Mouse (Mus musculus): Measurements from ENCODE around the gene Abhd17c. TPM values are rescaled to one million over a fixed set of nuclear protein-coding genes. Genes with fewer than 3 reads are reported as not detected.
A peak's percentile ranks its signal among the peaks of the same experiment; 100 is the strongest.

The Abhd17c gene
- polyA plus RNA-seq, 1 experiment from 2014 or later: 12.3 TPM

GRCm38 (mm10) chr7:84168355-84168754 lies 16.7 kb upstream of the Abhd17c start:
- no peaks in the 10 kb centered on the region for H3K4me1 ChIP-seq
- H3K36me3 ChIP-seq (replicated peaks): no peaks in the 10 kb centered on the region
- no peak overlapping the region for H3K4me3 ChIP-seq
- DNase-seq (ENCODE audit: extremely low spot score, low spot score): no peak
- no peaks in the 10 kb centered on the region for H3K9me3 ChIP-seq
- WGBS: 83% methylated on average over 2 of the region's 2 CpGs
- no peak overlapping the region for H3K27ac ChIP-seq
- H3K27me3 ChIP-seq (ENCODE audit: poor library complexity, severe bottlenecking): no peaks in the 10 kb centered on the region

- Histone ChIP-seq H3K4me3 (no peak overlapping the region), H3K9me3 (no peaks in the 10 kb centered on the region), H3K36me3 (replicated peaks) (no peaks in the 10 kb centered on the region), H3K27ac (no peak overlapping the region), H3K4me1 (no peaks in the 10 kb centered on the region), H3K27me3 (ENCODE audit: poor library complexity, severe bottlenecking) (no peaks in the 10 kb centered on the region)
- no peak for DNase-seq (ENCODE audit: extremely low spot score, low spot score)
- WGBS: 84% methylated on average over 4 of the region's 4 CpGs
Observed at GRCm38 (mm10) chr7:84166721-84167419, 15.2 kb upstream of the Abhd17c start.

GRCm38 (mm10) chr7:84166007-84166406 lies 14.3 kb upstream of the Abhd17c start:
- DNase-seq (ENCODE audit: extremely low spot score, low spot score): no peak
- no peaks in the 10 kb centered on the region for H3K36me3 ChIP-seq (replicated peaks)
- no peaks in the 10 kb centered on the region for H3K27me3 ChIP-seq (ENCODE audit: poor library complexity, severe bottlenecking)
- WGBS: 89% methylated on average over 1 of the region's 1 CpGs
- no peaks in the 10 kb centered on the region for H3K9me3 ChIP-seq
- no peak overlapping the region for H3K4me3 ChIP-seq
- no peak overlapping the region for H3K27ac ChIP-seq
- H3K4me1 ChIP-seq: no peaks in the 10 kb centered on the region

GRCm38 (mm10) chr7:84165288-84165687 lies 13.6 kb upstream of the Abhd17c start:
- no peaks in the 10 kb centered on the region for H3K36me3 ChIP-seq (replicated peaks)
- 80% methylated on average over 3 of the region's 3 CpGs for WGBS
- H3K4me1 ChIP-seq: no peaks in the 10 kb centered on the region

GRCm38 (mm10) chr7:84164880-84165279 lies 13.2 kb upstream of the Abhd17c start:
- no peak for DNase-seq (ENCODE audit: extremely low spot score, low spot score)
- H3K36me3 ChIP-seq (replicated peaks): no peaks in the 10 kb centered on the region
- H3K27ac ChIP-seq: no peak overlapping the region
- H3K27me3 ChIP-seq (ENCODE audit: poor library complexity, severe bottlenecking): no peaks in the 10 kb centered on the region
- no peaks in the 10 kb centered on the region for H3K9me3 ChIP-seq
- no peak overlapping the region for H3K4me3 ChIP-seq
- 94% methylated on average over 4 of the region's 4 CpGs for WGBS
- no peaks in the 10 kb centered on the region for H3K4me1 ChIP-seq

More at GRCm38 (mm10) chr7:84165288-84165687, 13.6 kb upstream of the Abhd17c start:
- DNase-seq (ENCODE audit: extremely low spot score, low spot score): no peak
- Histone ChIP-seq H3K27me3 (ENCODE audit: poor library complexity, severe bottlenecking) (no peaks in the 10 kb centered on the region), H3K4me3 (no peak overlapping the region), H3K27ac (no peak overlapping the region), H3K9me3 (no peaks in the 10 kb centered on the region)

- H3K27me3 ChIP-seq (ENCODE audit: poor library complexity, severe bottlenecking): no peaks in the 10 kb centered on the region
- no peaks in the 10 kb centered on the region for H3K4me1 ChIP-seq
- H3K27ac ChIP-seq: no peak overlapping the region
- DNase-seq (ENCODE audit: extremely low spot score, low spot score): no peak
- H3K9me3 ChIP-seq: no peaks in the 10 kb centered on the region
- H3K4me3 ChIP-seq: no peak overlapping the region
- no peaks in the 10 kb centered on the region for H3K36me3 ChIP-seq (replicated peaks)
- WGBS: 81% methylated on average over 2 of the region's 2 CpGs
Observed at GRCm38 (mm10) chr7:84164419-84164818, 12.7 kb upstream of the Abhd17c start.

GRCm38 (mm10) chr7:84163585-84163984 lies 11.9 kb upstream of the Abhd17c start:
- no peak for DNase-seq (ENCODE audit: extremely low spot score, low spot score)
- Histone ChIP-seq H3K4me1 (no peaks in the 10 kb centered on the region), H3K27ac (no peak overlapping the region), H3K4me3 (no peak overlapping the region), H3K36me3 (replicated peaks) (no peaks in the 10 kb centered on the region), H3K27me3 (ENCODE audit: poor library complexity, severe bottlenecking) (no peaks in the 10 kb centered on the region), H3K9me3 (no peaks in the 10 kb centered on the region)
- WGBS: 74% methylated on average over 4 of the region's 4 CpGs

GRCm38 (mm10) chr7:84159414-84159813 lies 7.7 kb upstream of the Abhd17c start:
- Histone ChIP-seq H3K4me3 (no peak overlapping the region), H3K27me3 (ENCODE audit: poor library complexity, severe bottlenecking) (no peaks in the 10 kb centered on the region), H3K4me1 (no peaks in the 10 kb centered on the region), H3K9me3 (no peaks in the 10 kb centered on the region), H3K27ac (no peak overlapping the region), H3K36me3 (replicated peaks) (no peaks in the 10 kb centered on the region)
- DNase-seq (ENCODE audit: extremely low spot score, low spot score): no peak
- 89% methylated on average over 2 of the region's 2 CpGs for WGBS

- Histone ChIP-seq H3K9me3 (no peaks in the 10 kb centered on the region), H3K4me3 (no peak overlapping the region), H3K4me1 (peaks cover 29% of the 10 kb centered on the region), H3K27ac (no peak overlapping the region), H3K36me3 (replicated peaks) (peaks cover 4% of the 10 kb centered on the region), H3K27me3 (ENCODE audit: poor library complexity, severe bottlenecking) (no peaks in the 10 kb centered on the region)
- DNase-seq (ENCODE audit: extremely low spot score, low spot score): no peak
- 87% methylated on average over 4 of the region's 4 CpGs for WGBS
Observed at GRCm38 (mm10) chr7:84153821-84154220, 2.1 kb upstream of the Abhd17c start.

GRCm38 (mm10) chr7:84152821-84153220 lies 1.1 kb upstream of the Abhd17c start:
- no peak for DNase-seq (ENCODE audit: extremely low spot score, low spot score)
- H3K4me1 ChIP-seq: peaks cover 39% of the 10 kb centered on the region
- WGBS: 86% methylated on average over 4 of the region's 4 CpGs
- no peaks in the 10 kb centered on the region for H3K27me3 ChIP-seq (ENCODE audit: poor library complexity, severe bottlenecking)
- peak overlapping the region; percentile 91; the same call in 1 of the 2 replicates for H3K4me3 ChIP-seq
- H3K36me3 ChIP-seq (replicated peaks): peaks cover 14% of the 10 kb centered on the region
- no peaks in the 10 kb centered on the region for H3K9me3 ChIP-seq
- no peak overlapping the region for H3K27ac ChIP-seq

- Histone ChIP-seq H3K9me3 (no peaks in the 10 kb centered on the region), H3K4me1 (peaks cover 43% of the 10 kb centered on the region), H3K27ac (peak overlapping the region; percentile 97), H3K27me3 (ENCODE audit: poor library complexity, severe bottlenecking) (no peaks in the 10 kb centered on the region), H3K4me3 (peak overlapping the region; percentile 91), H3K36me3 (replicated peaks) (peaks cover 17% of the 10 kb centered on the region)
- 68% methylated on average over 6 of the region's 6 CpGs for WGBS
- DNase-seq (ENCODE audit: extremely low spot score, low spot score): no peak
Observed at GRCm38 (mm10) chr7:84152374-84152773, 681 bp upstream of the Abhd17c start.

- H3K27me3 ChIP-seq (ENCODE audit: poor library complexity, severe bottlenecking): no peaks in the 10 kb centered on the region
- H3K9me3 ChIP-seq: no peaks in the 10 kb centered on the region
- H3K4me3 ChIP-seq: peak overlapping the region; percentile 91
- H3K36me3 ChIP-seq (replicated peaks): peaks cover 17% of the 10 kb centered on the region
- H3K27ac ChIP-seq: peak overlapping the region; percentile 97
- under 1% methylated on average over 45 of the region's 55 CpGs for WGBS
- peaks cover 48% of the 10 kb centered on the region for H3K4me1 ChIP-seq
- DNase-seq (ENCODE audit: extremely low spot score, low spot score): peak; percentile 94
Observed at GRCm38 (mm10) chr7:84151960-84152334, 254 bp upstream of the Abhd17c start.

GRCm38 (mm10) chr7:84150361-84151000 lies 1.2 kb downstream of the Abhd17c start:
- Histone ChIP-seq H3K27me3 (ENCODE audit: poor library complexity, severe bottlenecking) (no peaks in the 10 kb centered on the region), H3K27ac (peak overlapping the region; percentile 97), H3K4me1 (peaks cover 57% of the 10 kb centered on the region), H3K36me3 (replicated peaks) (peaks cover 17% of the 10 kb centered on the region), H3K4me3 (peak overlapping the region; percentile 91), H3K9me3 (no peaks in the 10 kb centered on the region)
- DNase-seq (ENCODE audit: extremely low spot score, low spot score): no peak
- WGBS: 14% methylated on average over 13 of the region's 13 CpGs
